Mouse (Mus musculus): ENCODE measurements around the gene Plekha6. TPM values are rescaled to one million over a fixed set of nuclear protein-coding genes. Genes with fewer than 3 reads are reported as not detected.

Gene Plekha6
- total RNA-seq, 2 experiments from 2014 or later: 22.2 to 32.7 TPM

GRCm38 (mm10) chr1:133213901-133214300 is 49.9 kb downstream of the Plekha6 start:
- no peak for DNase-seq (ENCODE audit: low spot score in 2 of 2)

GRCm38 (mm10) chr1:133214672-133215359 is 50.8 kb downstream of the Plekha6 start:
- DNase-seq (ENCODE audit: low spot score in 2 of 2): no peak

DNA sequence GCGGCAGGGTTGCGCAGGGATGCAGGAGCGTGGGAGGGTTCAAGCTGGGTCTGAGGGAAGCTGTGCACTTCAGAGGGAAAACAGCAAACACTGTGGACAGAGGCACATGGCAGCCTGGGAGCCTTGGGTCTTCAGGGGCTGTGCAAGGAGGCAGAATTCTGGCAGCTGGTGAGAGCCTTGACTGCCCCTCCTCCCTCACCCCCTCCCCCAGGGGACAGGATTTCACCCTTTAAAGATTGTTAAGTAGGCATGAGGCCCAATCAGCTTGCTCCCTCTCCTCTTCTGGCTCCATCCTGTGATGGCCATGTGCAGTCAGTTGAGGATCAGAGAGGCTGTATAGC is 51.3 kb downstream of the Plekha6 start:
- no peak for DNase-seq (ENCODE audit: low spot score in 2 of 2)

DNA sequence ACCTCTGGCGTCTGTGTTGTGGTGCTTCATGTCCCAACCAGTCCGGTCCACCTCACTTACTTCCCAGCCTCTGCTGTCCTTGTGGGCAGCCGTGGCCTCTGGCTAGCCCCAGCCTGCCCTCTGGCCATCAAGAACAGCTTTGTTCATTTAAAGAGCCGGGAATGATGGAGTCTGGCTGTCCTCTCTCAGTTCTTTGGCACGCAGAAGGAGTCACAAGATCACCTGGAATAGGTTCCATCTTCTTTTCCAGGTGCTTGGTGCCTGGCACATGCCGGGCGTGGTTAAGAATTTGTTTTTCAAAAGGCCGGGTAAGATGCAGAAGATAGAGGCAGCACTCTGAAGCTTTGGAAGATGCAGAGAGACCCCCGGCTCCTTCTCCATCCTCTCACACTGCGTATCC is 51.7 kb downstream of the Plekha6 start:
- DNase-seq (ENCODE audit: low spot score in 2 of 2): no peak

DNA sequence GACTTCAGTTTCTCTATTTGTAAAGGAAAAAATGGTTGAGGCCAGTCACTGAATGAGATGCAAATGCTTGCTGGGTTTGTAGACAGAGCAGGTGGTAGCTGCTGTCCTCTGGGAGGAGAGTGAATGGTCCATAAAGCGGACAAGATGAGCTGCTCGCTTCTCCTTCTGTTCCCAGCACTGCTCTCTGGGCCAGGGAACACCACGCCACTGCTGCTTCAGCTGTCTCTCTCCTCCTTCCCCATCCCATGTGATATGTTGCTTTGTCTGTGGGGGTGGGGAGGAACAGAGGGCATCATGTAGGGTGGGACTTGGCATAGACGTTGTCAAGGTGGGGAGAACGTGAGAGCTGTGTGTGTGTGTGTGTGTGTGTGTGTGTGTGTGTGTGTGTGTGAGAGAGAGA is 53.0 kb downstream of the Plekha6 start:
- DNase-seq (ENCODE audit: low spot score in 2 of 2): no peak

GRCm38 (mm10) chr1:133219106-133219505 is 55.1 kb downstream of the Plekha6 start:
- no peak for DNase-seq (ENCODE audit: low spot score in 2 of 2)

- no peak for DNase-seq (ENCODE audit: low spot score in 2 of 2)
Measured at GRCm38 (mm10) chr1:133221459-133221858, 57.4 kb downstream of the Plekha6 start.

DNA sequence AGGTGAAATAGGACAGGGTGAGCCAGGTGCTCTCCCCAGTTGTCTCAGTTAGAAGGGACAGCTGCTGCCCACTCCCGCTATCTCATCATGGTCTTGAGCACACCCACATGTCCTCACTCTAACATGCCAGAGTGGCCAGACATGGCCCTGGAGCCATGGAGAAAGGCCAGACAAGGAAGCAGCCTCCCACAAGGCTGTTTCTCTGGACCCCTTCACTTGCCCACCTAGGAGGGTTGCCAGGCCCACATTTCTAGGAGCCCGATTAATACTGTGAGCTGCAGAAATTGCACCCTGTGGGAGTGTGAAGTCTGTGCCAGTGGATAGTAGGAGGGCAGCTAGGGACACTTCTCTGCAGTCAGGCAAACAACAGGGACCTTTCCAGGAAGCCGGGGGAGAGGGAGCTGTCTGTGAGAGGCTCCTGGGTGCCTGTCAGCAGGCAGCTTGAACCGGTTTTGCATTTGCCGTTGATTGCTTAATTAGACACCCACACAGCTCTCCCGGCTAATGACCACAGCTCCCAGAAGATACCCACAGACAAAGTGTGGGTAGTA is 58.5 kb downstream of the Plekha6 start:
- no peak for DNase-seq (ENCODE audit: low spot score in 2 of 2)

- no peak for DNase-seq (ENCODE audit: low spot score in 2 of 2)
Measured at GRCm38 (mm10) chr1:133224674-133225073, 60.7 kb downstream of the Plekha6 start.

GRCm38 (mm10) chr1:133225137-133225536 is 61.1 kb downstream of the Plekha6 start:
- DNase-seq (ENCODE audit: low spot score in 2 of 2): no peak

- no peak for DNase-seq (ENCODE audit: low spot score in 2 of 2)
Measured at GRCm38 (mm10) chr1:133225561-133225960, 61.6 kb downstream of the Plekha6 start.

DNA sequence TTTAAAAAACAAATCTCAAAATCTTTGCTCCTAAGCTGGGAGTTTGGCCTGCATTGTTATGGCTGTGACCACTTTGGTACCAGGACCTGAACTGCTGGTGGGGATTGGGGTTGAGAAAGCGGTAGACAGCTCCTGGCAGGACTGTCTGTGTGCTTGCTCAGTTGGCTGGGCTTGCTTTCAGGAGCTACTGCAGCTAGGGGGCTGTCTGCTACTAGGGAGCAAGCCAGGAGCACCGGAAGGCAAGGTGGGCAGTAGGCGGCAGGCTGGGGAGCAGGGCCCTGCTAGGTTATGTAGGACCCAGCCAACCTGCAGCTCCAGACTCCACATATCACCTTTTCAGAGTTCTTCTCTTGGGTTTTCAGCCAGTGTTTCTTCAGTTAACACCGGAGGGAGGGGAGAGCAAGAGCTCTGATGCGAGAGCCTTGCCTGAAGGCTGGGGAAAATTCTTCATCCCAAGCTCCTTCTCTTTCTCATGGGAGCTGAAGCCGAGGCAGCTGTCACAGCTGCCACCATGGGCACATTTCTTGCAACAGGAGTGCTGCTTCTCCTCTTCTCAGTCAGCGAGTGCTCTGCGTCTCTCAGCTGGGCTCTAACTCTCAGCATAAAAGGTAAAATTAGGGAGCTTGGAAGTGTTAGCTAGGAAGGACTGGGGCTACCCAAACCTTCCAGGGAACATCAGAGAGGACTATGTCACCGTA is 62.1 kb downstream of the Plekha6 start:
- no peak for DNase-seq (ENCODE audit: low spot score in 2 of 2)

DNA sequence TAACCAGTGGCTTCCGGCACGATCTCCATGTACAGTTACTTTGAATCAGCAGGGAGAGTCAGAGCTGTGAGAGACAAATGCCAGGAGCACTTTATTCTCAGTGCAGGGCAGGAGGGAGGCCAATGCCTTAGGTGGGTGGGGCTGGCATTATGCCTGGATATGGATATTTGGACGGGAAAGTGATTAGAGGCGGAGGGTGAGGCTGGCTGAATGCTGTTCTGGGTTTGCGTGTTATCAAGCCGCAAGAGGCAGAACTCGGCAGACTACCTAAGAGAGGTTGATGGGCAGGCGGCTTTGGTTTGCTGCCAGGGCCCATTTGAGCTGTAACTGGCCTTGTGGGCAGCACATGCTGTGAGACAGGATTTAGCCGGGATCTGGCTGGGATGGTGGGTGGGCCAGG is 62.9 kb downstream of the Plekha6 start:
- DNase-seq (ENCODE audit: low spot score in 2 of 2): no peak

DNA sequence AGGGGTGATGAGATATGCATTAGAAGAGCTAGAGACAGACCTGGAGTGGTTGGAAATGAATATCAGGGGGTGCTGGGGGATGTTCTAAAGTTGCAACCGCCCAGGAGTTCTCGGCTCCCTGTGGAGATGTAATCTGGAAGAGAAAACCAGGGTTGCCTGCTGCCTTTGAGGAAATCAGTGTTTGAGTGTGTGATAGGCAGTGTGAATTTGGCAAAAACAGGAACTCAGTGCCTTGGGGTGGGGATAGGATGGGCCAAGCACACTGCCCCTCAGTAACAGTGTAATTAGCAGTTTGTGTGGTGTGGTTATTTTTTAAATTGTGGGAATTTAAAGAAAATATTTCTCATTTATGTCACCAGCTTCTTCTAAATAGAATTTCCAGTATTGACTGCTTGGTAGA is 63.4 kb downstream of the Plekha6 start:
- DNase-seq (ENCODE audit: low spot score in 2 of 2): no peak

DNA sequence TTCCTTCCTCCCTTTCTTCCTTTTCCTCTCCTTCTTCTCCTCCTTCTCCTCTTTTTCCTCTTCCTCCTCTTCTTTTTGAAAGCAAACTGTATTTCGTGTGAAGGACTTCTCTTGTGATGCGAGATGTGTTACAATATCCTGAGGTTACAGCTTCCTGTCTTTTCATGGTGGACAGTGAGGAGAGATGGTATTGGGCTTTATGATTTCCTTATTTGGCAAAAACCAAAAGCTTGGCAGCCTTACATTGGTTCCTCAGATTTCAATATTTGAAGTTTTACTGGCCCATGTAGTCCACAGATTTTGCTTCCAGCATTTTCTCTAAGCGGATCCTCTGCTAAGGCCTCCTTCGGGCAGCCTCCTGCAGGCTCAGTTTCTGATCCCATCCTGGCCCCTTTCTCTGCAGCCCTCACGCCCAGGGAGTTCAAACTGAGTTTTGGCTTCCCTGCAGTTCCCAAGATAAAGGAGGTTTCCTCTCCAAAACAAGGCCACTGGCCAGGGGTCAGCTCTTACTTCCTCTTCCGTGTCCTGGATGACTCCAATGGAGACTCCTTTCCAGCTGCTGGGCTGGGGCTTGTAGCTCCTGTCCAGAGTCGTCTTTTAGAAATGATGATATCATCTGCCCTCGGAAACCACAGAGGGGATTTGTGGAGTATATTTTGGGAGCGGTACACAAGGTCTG is 64.9 kb downstream of the Plekha6 start:
- DNase-seq (ENCODE audit: low spot score in 2 of 2): no peak

- DNase-seq (ENCODE audit: low spot score in 2 of 2): no peak
Measured at GRCm38 (mm10) chr1:133231523-133232193, 67.6 kb downstream of the Plekha6 start.

- DNase-seq (ENCODE audit: low spot score in 2 of 2): no peak
Measured at GRCm38 (mm10) chr1:133235909-133236308, 71.9 kb downstream of the Plekha6 start.

DNA sequence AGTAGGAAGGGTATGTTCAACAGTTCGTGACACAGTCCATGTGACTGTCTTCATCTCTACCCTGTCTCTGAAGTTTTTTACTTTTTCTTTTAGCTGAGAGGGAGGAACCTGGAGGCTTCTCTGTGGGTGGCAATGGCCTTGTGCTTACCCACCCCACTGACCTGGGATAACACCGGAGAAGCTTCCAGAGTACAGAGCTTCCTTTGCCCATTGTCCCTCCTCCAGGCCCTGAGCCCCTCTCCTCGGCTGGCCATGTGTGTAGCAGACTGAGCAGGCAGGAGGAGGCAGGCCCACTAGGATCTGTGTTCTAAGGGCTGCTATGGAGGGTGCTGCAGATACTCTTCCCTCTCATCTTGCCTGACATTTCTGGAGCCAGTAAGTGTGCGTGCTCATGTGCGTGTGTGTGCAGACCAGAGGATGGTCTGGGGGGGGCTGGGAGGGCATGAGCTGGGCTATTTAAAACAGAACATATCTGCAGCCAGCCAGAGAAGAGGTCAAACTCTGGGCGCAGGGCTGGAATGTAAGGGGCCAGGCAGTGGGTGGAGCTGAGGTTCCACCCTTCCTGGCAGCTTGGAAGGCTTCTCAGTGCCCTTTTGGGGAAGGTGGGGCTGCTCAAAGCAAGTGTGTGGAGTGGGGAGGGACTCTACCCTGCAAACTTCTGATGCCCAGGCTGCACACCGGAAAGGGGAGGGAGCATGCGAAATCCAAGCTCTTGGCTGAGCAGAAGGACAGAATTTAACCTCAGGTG is 72.9 kb downstream of the Plekha6 start:
- DNase-seq (ENCODE audit: low spot score in 2 of 2): no peak

- DNase-seq (ENCODE audit: low spot score in 2 of 2): no peak
Measured at GRCm38 (mm10) chr1:133237670-133238069, 73.7 kb downstream of the Plekha6 start.

GRCm38 (mm10) chr1:133239121-133239812 is 75.3 kb downstream of the Plekha6 start:
- no peak for DNase-seq (ENCODE audit: low spot score in 2 of 2)
